Mouse (Mus musculus): ENCODE results near the gene Nup62. TPM values are rescaled to one million over a fixed set of nuclear protein-coding genes. Genes with fewer than 3 reads are reported as not detected.
A peak's percentile ranks its signal among the peaks of the same experiment; 100 is the strongest.

Nup62 gene
- total and polyA plus RNA-seq, 3 experiments, result 27.1 to 36.0 (median 28.0) TPM

DNA sequence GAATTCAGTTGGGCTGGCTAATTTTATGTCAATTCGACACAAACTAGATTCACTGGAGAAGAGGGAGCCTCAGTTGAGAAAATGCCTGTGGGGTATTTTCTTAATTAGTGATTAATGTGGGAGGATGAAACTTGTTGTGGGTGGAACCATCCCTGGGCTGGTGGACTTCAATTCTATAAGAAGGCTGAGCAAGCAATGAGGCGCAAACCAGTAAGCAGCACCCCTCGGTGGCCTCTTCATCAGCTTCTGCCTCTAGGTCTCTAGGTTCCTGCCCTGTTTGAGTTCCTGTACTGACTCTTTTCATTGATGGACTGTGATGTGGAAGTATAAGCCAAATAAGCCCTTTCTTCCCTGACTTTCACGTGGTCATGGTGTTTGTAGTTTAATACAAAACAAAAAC lies 5.5 kb upstream of the Nup62 start:
- 85% methylated on average over 4 of the region's 4 CpGs for WGBS
- H3K36me3 ChIP-seq (ENCODE audit: control insufficient read depth, insufficient read depth, low read length), result no peaks in the 10 kb centered on the region
- no peak overlapping the region for H3K9ac ChIP-seq (ENCODE audit: low read depth, low read length)
- H3K4me3 ChIP-seq, result no peak overlapping the region
- peaks cover 4% of the 10 kb centered on the region; the same call in 1 of the 2 replicates for H3K4me1 ChIP-seq (ENCODE audit: control insufficient read depth, insufficient read depth, low read length)
- TF ChIP-seq EP300 (IDR thresholded peaks at IDR 0.05; ENCODE audit: insufficient read depth, low read depth, low read length) (no peak), POLR2A (IDR thresholded peaks at IDR 0.05; ENCODE audit: insufficient read depth, low read depth, low read length) (no peak), CTCF (IDR thresholded peaks at IDR 0.05) (no peak)
- H3K27me3 ChIP-seq (ENCODE audit: control insufficient read depth, insufficient read depth, low read length), result no peaks in the 10 kb centered on the region
- DNase-seq, result peak; percentile 1 to 3
- H3K79me2 ChIP-seq (replicated peaks; ENCODE audit: control insufficient read depth, insufficient read depth, low read length), result no peaks in the 10 kb centered on the region
- intact Hi-C loops (cut with DNase I), result loop anchor here (10.0 kb wide), 1 partner anchor 436 kb away; no protein-coding TSS in a partner anchor
- H3K27ac ChIP-seq, result no peak overlapping the region

DNA sequence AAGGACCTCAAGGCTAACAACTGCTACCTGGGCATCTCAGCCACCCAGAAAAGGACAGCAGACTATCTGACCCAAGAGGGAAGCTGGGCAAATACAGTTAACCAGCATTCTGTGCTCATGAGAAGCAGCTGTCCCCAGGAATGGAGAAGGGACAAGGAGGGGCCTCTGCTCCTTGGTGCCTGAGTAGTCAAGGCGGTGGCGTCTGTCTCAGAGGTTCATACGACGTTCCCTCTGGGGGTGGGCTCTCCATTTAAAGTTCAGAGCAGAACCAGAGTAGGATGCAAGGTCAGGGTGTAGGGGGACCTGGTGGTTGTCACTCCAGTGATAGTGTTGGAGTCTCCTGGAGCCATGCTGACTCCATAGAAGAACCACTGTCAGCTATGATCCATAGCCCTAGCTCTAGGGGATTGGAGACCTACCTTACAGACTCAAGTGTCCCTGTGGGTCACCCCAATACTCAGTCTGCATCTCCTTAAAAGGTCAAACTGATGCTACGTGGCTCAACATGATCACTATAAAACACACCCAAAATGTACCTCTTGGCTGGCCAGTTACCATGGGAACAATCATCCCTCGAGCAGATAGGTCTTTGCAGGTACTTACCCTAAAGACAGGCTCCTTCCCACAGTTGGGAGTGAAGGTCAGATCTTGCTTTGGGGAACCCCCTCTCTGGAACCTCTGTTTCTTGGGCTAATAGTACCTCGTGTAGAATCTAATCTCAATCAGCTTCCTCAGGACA lies 4.9 kb upstream of the Nup62 start:
- no peaks in the 10 kb centered on the region for H3K36me3 ChIP-seq (ENCODE audit: control insufficient read depth, insufficient read depth, low read length)
- intact Hi-C loops (cut with DNase I), result loop anchor here (10.0 kb wide), 1 partner anchor 436 kb away; no protein-coding TSS in a partner anchor
- no peak overlapping the region for H3K9ac ChIP-seq (ENCODE audit: low read depth, low read length)
- TF ChIP-seq CTCF (IDR thresholded peaks at IDR 0.05) (no peak), POLR2A (IDR thresholded peaks at IDR 0.05; ENCODE audit: insufficient read depth, low read depth, low read length) (no peak), EP300 (IDR thresholded peaks at IDR 0.05; ENCODE audit: insufficient read depth, low read depth, low read length) (no peak)
- peak; percentile 1 to 9 for DNase-seq
- peaks cover 4% of the 10 kb centered on the region; the same call in 1 of the 2 replicates for H3K4me1 ChIP-seq (ENCODE audit: control insufficient read depth, insufficient read depth, low read length)
- no peak overlapping the region for H3K4me3 ChIP-seq
- WGBS, result 80% methylated on average over 7 of the region's 7 CpGs
- no peaks in the 10 kb centered on the region for H3K79me2 ChIP-seq (replicated peaks; ENCODE audit: control insufficient read depth, insufficient read depth, low read length)
- no peaks in the 10 kb centered on the region for H3K27me3 ChIP-seq (ENCODE audit: control insufficient read depth, insufficient read depth, low read length)
- H3K27ac ChIP-seq, result no peak overlapping the region

DNA sequence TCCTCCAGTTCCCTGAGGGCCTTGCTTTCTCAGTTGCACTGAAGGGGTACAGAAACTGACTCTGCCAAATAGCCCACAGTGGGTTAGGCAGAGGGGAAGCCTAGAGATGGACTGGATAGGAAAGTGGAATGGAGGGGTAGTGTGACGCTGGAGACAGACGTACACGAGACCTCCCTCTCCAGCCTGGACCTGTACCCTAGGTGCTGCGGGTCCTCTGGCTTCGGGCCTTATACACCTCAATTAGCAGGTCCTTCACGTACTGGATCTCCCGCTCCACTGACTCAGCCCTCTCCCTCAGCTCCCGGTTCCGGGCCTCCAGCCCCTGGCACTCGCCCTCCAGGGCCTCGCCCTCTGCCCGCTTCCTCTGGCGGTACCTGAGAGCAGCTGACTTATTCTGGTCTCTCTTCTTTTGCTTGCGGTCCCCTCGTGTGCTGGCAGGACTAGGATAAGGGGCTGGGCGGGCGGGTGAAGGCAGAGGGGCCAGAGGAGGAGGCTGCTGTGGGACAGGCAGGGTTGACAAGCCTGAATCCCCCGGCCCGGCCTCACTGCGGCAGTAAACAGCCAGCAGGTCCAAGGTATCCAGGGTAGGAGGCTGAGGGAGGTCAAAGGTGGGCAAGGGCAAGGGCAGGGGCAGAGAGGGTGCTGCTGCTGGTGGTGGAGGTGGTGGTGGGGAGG lies 3.1 kb upstream of the Nup62 start:
- TF ChIP-seq EP300 (IDR thresholded peaks at IDR 0.05; ENCODE audit: insufficient read depth, low read depth, low read length) (no peak), POLR2A (IDR thresholded peaks at IDR 0.05; ENCODE audit: insufficient read depth, low read depth, low read length) (no peak), CTCF (IDR thresholded peaks at IDR 0.05) (no peak)
- H3K4me3 ChIP-seq, result no peak overlapping the region
- H3K27ac ChIP-seq, result no peak overlapping the region
- H3K4me1 ChIP-seq (ENCODE audit: control insufficient read depth, insufficient read depth, low read length), result peaks cover 7% of the 10 kb centered on the region
- H3K27me3 ChIP-seq (ENCODE audit: control insufficient read depth, insufficient read depth, low read length), result no peaks in the 10 kb centered on the region
- H3K79me2 ChIP-seq (replicated peaks; ENCODE audit: control insufficient read depth, insufficient read depth, low read length), result no peaks in the 10 kb centered on the region
- H3K36me3 ChIP-seq (ENCODE audit: control insufficient read depth, insufficient read depth, low read length), result peaks cover 7% of the 10 kb centered on the region
- no peak overlapping the region for H3K9ac ChIP-seq (ENCODE audit: low read depth, low read length)
- intact Hi-C loops (cut with DNase I), result loop anchor here (10.0 kb wide), 1 partner anchor 438 kb away; no protein-coding TSS in a partner anchor
- 93% methylated on average over 20 of the region's 20 CpGs for WGBS
- DNase-seq, result peak; percentile 2 to 14

DNA sequence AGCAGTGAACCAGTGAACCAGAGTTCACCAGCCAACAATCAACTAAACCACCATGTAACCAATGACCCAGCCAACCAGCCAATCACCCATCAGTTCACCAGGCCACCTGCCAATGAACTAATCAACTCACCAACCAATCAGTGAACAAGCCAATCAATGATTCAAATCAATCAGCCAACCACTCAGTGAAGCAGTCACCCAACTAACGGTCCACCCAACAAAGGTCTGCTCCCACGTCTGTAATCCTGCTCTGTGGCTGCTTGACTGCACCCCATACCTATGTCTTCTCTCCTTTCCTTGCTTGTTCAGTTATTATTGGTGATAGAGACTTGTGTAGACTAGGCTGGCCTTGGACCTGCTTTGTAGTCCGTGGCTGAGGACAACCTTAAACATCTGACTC lies 1.9 kb upstream of the Nup62 start:
- Histone ChIP-seq H3K27ac (no peak overlapping the region), H3K36me3 (ENCODE audit: control insufficient read depth, insufficient read depth, low read length) (peaks cover 11% of the 10 kb centered on the region), H3K79me2 (replicated peaks; ENCODE audit: control insufficient read depth, insufficient read depth, low read length) (peaks cover 2% of the 10 kb centered on the region; the same call in 1 of the 2 replicates), H3K4me1 (ENCODE audit: control insufficient read depth, insufficient read depth, low read length) (peaks cover 13% of the 10 kb centered on the region), H3K27me3 (ENCODE audit: control insufficient read depth, insufficient read depth, low read length) (no peaks in the 10 kb centered on the region), H3K4me3 (no peak overlapping the region), H3K9ac (ENCODE audit: low read depth, low read length) (no peak overlapping the region)
- intact Hi-C loops (cut with DNase I), result loop anchor here (2.0 to 10.0 kb wide), 2 partner anchors 65 to 439 kb away; partner anchors contain the start of gene Vrk3
- WGBS, result 87% methylated on average over 3 of the region's 3 CpGs
- peak; percentile 1 to 6 for DNase-seq
- TF ChIP-seq POLR2A (IDR thresholded peaks at IDR 0.05; ENCODE audit: insufficient read depth, low read depth, low read length), result no peak
- TF ChIP-seq EP300 (IDR thresholded peaks at IDR 0.05; ENCODE audit: insufficient read depth, low read depth, low read length), result no peak
- TF ChIP-seq CTCF (IDR thresholded peaks at IDR 0.05), result no peak

DNA sequence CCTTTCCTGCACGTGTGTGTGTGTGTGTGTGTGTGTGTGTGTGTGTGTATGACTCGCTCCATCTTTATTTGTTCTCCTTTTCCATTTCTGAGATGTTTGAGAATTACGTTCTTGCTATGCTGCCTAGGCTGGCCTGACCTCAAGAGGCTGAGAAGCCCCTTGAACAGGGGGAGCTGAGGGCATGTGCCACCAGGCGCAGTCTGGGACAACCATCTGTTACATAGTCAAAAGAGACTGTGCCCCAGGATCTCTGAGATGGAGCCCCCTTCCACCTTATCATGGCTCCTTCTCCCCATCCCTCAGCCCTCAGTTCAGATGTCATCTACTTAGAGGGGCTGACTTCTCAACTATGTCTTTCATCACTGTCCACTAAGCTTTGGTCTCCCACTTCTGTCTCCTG lies 1.5 kb upstream of the Nup62 start:
- DNase-seq, result peak in 1 of 2 experiments; percentile 4
- intact Hi-C loops (cut with DNase I), result loop anchor here (2.0 to 10.0 kb wide), 2 partner anchors 66 to 440 kb away; partner anchors contain the start of gene Vrk3
- H3K27ac ChIP-seq, result no peak overlapping the region
- WGBS, result 83% methylated on average over 4 of the region's 4 CpGs
- no peaks in the 10 kb centered on the region for H3K27me3 ChIP-seq (ENCODE audit: control insufficient read depth, insufficient read depth, low read length)
- H3K4me1 ChIP-seq (ENCODE audit: control insufficient read depth, insufficient read depth, low read length), result peaks cover 13% of the 10 kb centered on the region
- H3K36me3 ChIP-seq (ENCODE audit: control insufficient read depth, insufficient read depth, low read length), result peaks cover 11% of the 10 kb centered on the region
- no peak overlapping the region for H3K9ac ChIP-seq (ENCODE audit: low read depth, low read length)
- TF ChIP-seq EP300 (IDR thresholded peaks at IDR 0.05; ENCODE audit: insufficient read depth, low read depth, low read length) (no peak), CTCF (IDR thresholded peaks at IDR 0.05) (no peak), POLR2A (IDR thresholded peaks at IDR 0.05; ENCODE audit: insufficient read depth, low read depth, low read length) (no peak)
- no peak overlapping the region for H3K4me3 ChIP-seq
- peaks cover 2% of the 10 kb centered on the region; the same call in 1 of the 2 replicates for H3K79me2 ChIP-seq (replicated peaks; ENCODE audit: control insufficient read depth, insufficient read depth, low read length)

Measured in heart, adult 2 months (tissue).